Mouse (Mus musculus) forebrain, embryonic 14.5 days (tissue): Measurements from ENCODE around the gene Ryr2. TPM values are rescaled to one million over a fixed set of nuclear protein-coding genes. Genes with fewer than 3 reads are reported as not detected.

ENCODE experiments used
- ATAC-seq: fragments of 200-750 bp; cut with Nextera tagmentation; 2 replicates; pipeline ENCODE4 v1.8.0; 2017; ENCODE audit warnings: mild to moderate bottlenecking, moderate library complexity
- DNase-seq: peaks from one replicate; pipeline ENCODE4 v3.0.0-alpha.2; 2015; ENCODE audit warnings: low spot score
- H3K27ac ChIP-seq: fragments of 300-500 bp; sonication (generic); 2 replicates; pipeline ENCODE4 v1.5.1; 2014; ENCODE audit warnings: low read depth, mild to moderate bottlenecking, control low read depth, low read length, moderate library complexity
- H3K27me3 ChIP-seq: fragments of 300-500 bp; sonication (generic); replicated peaks from 2 replicates; pipeline ENCODE4 v1.6.1; 2014; ENCODE audit warnings: low read length, control low read depth, mixed read lengths; ENCODE audit not compliant: control insufficient read depth, insufficient read depth
- H3K36me3 ChIP-seq: fragments of 300-500 bp; sonication (generic); 2 replicates; pipeline ENCODE4 v1.6.1; 2014; ENCODE audit warnings: low read length, control low read depth; ENCODE audit not compliant: control insufficient read depth, insufficient read depth
- H3K4me1 ChIP-seq: fragments of 300-500 bp; sonication (generic); 2 replicates; pipeline ENCODE4 v1.6.1; 2014; ENCODE audit warnings: antibody characterized with exemption, low read length, control low read depth; ENCODE audit not compliant: control insufficient read depth, insufficient read depth
- H3K4me2 ChIP-seq: fragments of 300-500 bp; sonication (generic); 2 replicates; pipeline ENCODE4 v1.6.1; 2014; ENCODE audit warnings: mild to moderate bottlenecking, control low read depth, low read length
- H3K4me3 ChIP-seq: fragments of 300-500 bp; sonication (generic); 2 replicates; pipeline ENCODE4 v1.5.1; 2014; ENCODE audit warnings: low read depth, low read length, control low read depth
- H3K9ac ChIP-seq: fragments of 300-500 bp; sonication (generic); 2 replicates; pipeline ENCODE4 v1.6.1; 2014; ENCODE audit warnings: mild to moderate bottlenecking, low read length, control low read depth, moderate library complexity
- H3K9me3 ChIP-seq: fragments of 300-500 bp; sonication (generic); replicated peaks from 2 replicates; pipeline ENCODE4 v1.6.1; 2016; ENCODE audit warnings: low read length, control low read depth, mixed read lengths; ENCODE audit not compliant: control insufficient read depth
- WGBS: fragments of 180-500 bp; shearing (Covaris S2); extraction: QIAGEN DNeasy Blood & Tissue Kit; methylation state at CpG from one replicate; pipeline ENCODE4 v1.1.7; 2014; 5-methylcytosine and 5-hydroxymethylcytosine counted together
- polyA plus RNA-seq: library from polyadenylated mRNA; unstranded; fragments of >200 nt; fragmentation: Nextera tagmentation; extraction: Ambion mirVana; gene quantifications from 2 replicates; pipeline ENCODE4 v1.2.1, GENCODE M21; 2014

The Ryr2 gene
- polyA plus RNA-seq, 1 experiment from 2014 or later = 0.76 TPM

- DNase-seq (no peak), ATAC-seq (no peak)
- Histone ChIP-seq H3K27ac (no peak overlapping the region), H3K4me2 (no peak overlapping the region), H3K36me3 (no peaks in the 10 kb centered on the region), H3K9ac (no peak overlapping the region), H3K27me3 (no peaks in the 10 kb centered on the region), H3K4me1 (no peaks in the 10 kb centered on the region), H3K4me3 (no peak overlapping the region), H3K9me3 (no peaks in the 10 kb centered on the region)
These were observed 19.4 kb upstream of the Ryr2 start for GRCm38 (mm10) chr13:12126099-12126498.

- WGBS = 85% methylated on average over 7 of the region's 7 CpGs
- Histone ChIP-seq H3K36me3 (no peaks in the 10 kb centered on the region), H3K4me1 (no peaks in the 10 kb centered on the region), H3K9me3 (no peaks in the 10 kb centered on the region), H3K27ac (no peak overlapping the region), H3K27me3 (no peaks in the 10 kb centered on the region), H3K9ac (no peak overlapping the region), H3K4me3 (no peak overlapping the region), H3K4me2 (no peak overlapping the region)
- no peak for DNase-seq
- no peak for ATAC-seq
These were observed 18.3 kb upstream of the Ryr2 start for GRCm38 (mm10) chr13:12124940-12125540.

GRCm38 (mm10) chr13:12115551-12115950, 8.8 kb upstream of the Ryr2 start:
- ATAC-seq = no peak
- H3K4me3 ChIP-seq = no peak overlapping the region

GRCm38 (mm10) chr13:12114816-12115215, 8.1 kb upstream of the Ryr2 start:
- Histone ChIP-seq H3K36me3 (no peaks in the 10 kb centered on the region), H3K4me3 (no peak overlapping the region), H3K4me1 (no peaks in the 10 kb centered on the region), H3K4me2 (no peak overlapping the region), H3K27ac (no peak overlapping the region), H3K9ac (no peak overlapping the region), H3K27me3 (no peaks in the 10 kb centered on the region), H3K9me3 (no peaks in the 10 kb centered on the region)
- no peak for ATAC-seq
- 81% methylated on average over 1 of the region's 1 CpGs for WGBS
- no peak for DNase-seq

More at GRCm38 (mm10) chr13:12115551-12115950, 8.8 kb upstream of the Ryr2 start:
- no peaks in the 10 kb centered on the region for H3K9me3 ChIP-seq
- H3K9ac ChIP-seq = no peak overlapping the region
- DNase-seq = no peak
- no peaks in the 10 kb centered on the region for H3K27me3 ChIP-seq
- no peak overlapping the region for H3K4me2 ChIP-seq
- no peaks in the 10 kb centered on the region for H3K36me3 ChIP-seq
- H3K4me1 ChIP-seq = no peaks in the 10 kb centered on the region
- no peak overlapping the region for H3K27ac ChIP-seq
- WGBS = 89% methylated on average over 8 of the region's 8 CpGs

- H3K9me3 ChIP-seq = no peaks in the 10 kb centered on the region
- H3K27ac ChIP-seq = no peak overlapping the region
- WGBS = 90% methylated on average over 1 of the region's 1 CpGs
- no peak overlapping the region for H3K4me2 ChIP-seq
- H3K36me3 ChIP-seq = no peaks in the 10 kb centered on the region
- no peak overlapping the region for H3K4me3 ChIP-seq
- peaks cover 17% of the 10 kb centered on the region for H3K27me3 ChIP-seq
- ATAC-seq = no peak
- no peaks in the 10 kb centered on the region for H3K4me1 ChIP-seq
- H3K9ac ChIP-seq = no peak overlapping the region
- no peak for DNase-seq
These were observed 2.2 kb upstream of the Ryr2 start for GRCm38 (mm10) chr13:12108955-12109354.

GRCm38 (mm10) chr13:12105830-12106628, 716 bp downstream of the Ryr2 start:
- H3K9ac ChIP-seq = peak overlapping the region; percentile 74
- under 1% methylated on average over 65 of the region's 67 CpGs for WGBS
- H3K4me2 ChIP-seq = peak overlapping the region; percentile 96
- DNase-seq (peak; percentile 56), ATAC-seq (peak; percentile 64)
- H3K27ac ChIP-seq = peak overlapping the region; percentile 52; the same call in 1 of the 2 replicates
- peaks cover 17% of the 10 kb centered on the region for H3K27me3 ChIP-seq
- H3K36me3 ChIP-seq = no peaks in the 10 kb centered on the region
- H3K9me3 ChIP-seq = no peaks in the 10 kb centered on the region
- peak overlapping the region; percentile 67 for H3K4me3 ChIP-seq
- H3K4me1 ChIP-seq = no peaks in the 10 kb centered on the region

- H3K36me3 ChIP-seq = no peaks in the 10 kb centered on the region
- H3K4me2 ChIP-seq = peak overlapping the region; percentile 96
- no peaks in the 10 kb centered on the region for H3K4me1 ChIP-seq
- DNase-seq (peak; percentile 29), ATAC-seq (0 out of 2 replicates have a peak, but pooled peaks have one; percentile 0)
- 5% methylated on average over 17 of the region's 17 CpGs for WGBS
- peaks cover 17% of the 10 kb centered on the region for H3K27me3 ChIP-seq
- H3K9ac ChIP-seq = peak overlapping the region; percentile 74; the same call in 1 of the 2 replicates
- no peaks in the 10 kb centered on the region for H3K9me3 ChIP-seq
- no peak overlapping the region for H3K27ac ChIP-seq
- peak overlapping the region; percentile 67 for H3K4me3 ChIP-seq
These were observed 1.4 kb downstream of the Ryr2 start for GRCm38 (mm10) chr13:12105231-12105829.

- no peak for DNase-seq
- peaks cover 17% of the 10 kb centered on the region for H3K27me3 ChIP-seq
- ATAC-seq = no peak
- H3K27ac ChIP-seq = no peak overlapping the region
- no peaks in the 10 kb centered on the region for H3K36me3 ChIP-seq
- H3K4me1 ChIP-seq = no peaks in the 10 kb centered on the region
- H3K9me3 ChIP-seq = no peaks in the 10 kb centered on the region
- H3K9ac ChIP-seq = no peak overlapping the region
- 48% methylated on average over 1 of the region's 1 CpGs for WGBS
- H3K4me2 ChIP-seq = no peak overlapping the region
- no peak overlapping the region for H3K4me3 ChIP-seq
These were observed 2.4 kb downstream of the Ryr2 start for GRCm38 (mm10) chr13:12104318-12104717.

- Histone ChIP-seq H3K9ac (no peak overlapping the region), H3K4me2 (no peak overlapping the region), H3K4me3 (no peak overlapping the region), H3K4me1 (no peaks in the 10 kb centered on the region), H3K27me3 (peaks cover 17% of the 10 kb centered on the region), H3K9me3 (no peaks in the 10 kb centered on the region), H3K36me3 (no peaks in the 10 kb centered on the region), H3K27ac (no peak overlapping the region)
- WGBS = 62% methylated on average over 3 of the region's 3 CpGs
- DNase-seq (no peak), ATAC-seq (no peak)
These were observed 3.7 kb downstream of the Ryr2 start for GRCm38 (mm10) chr13:12103017-12103416.
